Mouse (Mus musculus): Measurements from ENCODE around the gene Ackr2. TPM values are rescaled to one million over a fixed set of nuclear protein-coding genes. Genes with fewer than 3 reads are reported as not detected.

Gene Ackr2
- 0.28 and 0.89 TPM in 2 replicates for polyA plus RNA-seq (2014; fragmentation: Nextera tagmentation; extraction: Ambion mirVana)

DNA sequence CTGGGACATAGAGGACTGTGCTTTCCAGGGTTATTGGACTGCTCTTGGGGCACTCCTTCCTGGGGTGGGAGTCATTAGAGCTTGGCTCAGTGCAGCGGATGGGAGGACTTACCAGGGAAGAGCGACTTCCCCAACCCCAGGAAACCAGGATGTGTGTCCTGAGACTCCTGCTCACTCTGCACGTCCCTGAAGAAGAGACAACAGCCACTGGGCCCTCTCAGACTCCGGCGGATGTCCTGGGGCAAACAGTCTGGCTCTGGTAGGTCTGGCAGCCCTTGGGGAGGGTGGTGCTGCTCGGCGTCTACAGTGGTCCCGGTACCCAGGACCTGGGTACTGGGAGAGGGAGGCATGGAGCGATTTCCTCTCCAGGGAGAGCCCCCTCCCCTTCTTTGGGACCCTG is at the start of gene Ackr2:
TSS of gene Ackr2 (plus strand) at position 111 of the 400 bp plus-strand sequence.
- 73% methylated on average over 6 of the region's 9 CpGs for WGBS
- H3K4me3 ChIP-seq (ENCODE audit: low read depth, low read length): no peak within 1 kb of the TSS
- ATAC-seq (ENCODE audit: low read depth) (no peak), DNase-seq (ENCODE audit: low spot score) (no peak)
- H3K27ac ChIP-seq (replicated peaks; ENCODE audit: low read depth, low read length): no peak within 1 kb of the TSS
- H3K4me2 ChIP-seq (ENCODE audit: low read depth, low read length): no peak within 1 kb of the TSS
- no peaks in the 10 kb centered on the region for H3K27me3 ChIP-seq (replicated peaks; ENCODE audit: control insufficient read depth, insufficient read depth, low read length)
- H3K9me3 ChIP-seq (ENCODE audit: control insufficient read depth, low read length): no peaks in the 10 kb centered on the region
- H3K36me3 ChIP-seq (ENCODE audit: control insufficient read depth, insufficient read depth, low read length): no peaks in the 10 kb centered on the region
- H3K4me1 ChIP-seq (ENCODE audit: control insufficient read depth, insufficient read depth, low read length): no peaks in the 10 kb centered on the region
- H3K9ac ChIP-seq (ENCODE audit: low read depth, low read length): no peak within 1 kb of the TSS

DNA sequence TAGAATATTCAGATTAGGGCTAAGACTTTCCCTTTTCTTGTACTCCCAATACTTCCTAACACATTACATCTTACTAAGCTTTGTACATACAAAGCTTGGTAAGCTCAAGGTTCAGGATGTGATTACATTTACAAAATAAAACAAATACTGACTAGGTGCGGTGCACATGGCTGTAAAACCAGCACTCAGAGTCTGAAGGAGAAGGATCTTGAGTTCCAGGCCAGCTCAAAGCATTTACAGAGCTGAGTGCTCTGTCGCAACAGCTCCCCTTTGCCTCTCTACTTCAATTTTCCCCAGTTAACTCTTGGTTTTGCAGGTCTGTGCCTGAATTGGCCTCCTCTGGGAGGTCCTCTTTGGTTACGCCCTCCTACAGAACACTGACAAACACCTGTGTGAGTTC is 43.9 kb upstream of the Ackr2 start:
- Histone ChIP-seq H3K4me1 (ENCODE audit: control insufficient read depth, insufficient read depth, low read length) (0 out of 2 replicates have a peak, but pooled peaks cover 6% of the 10 kb centered on the region), H3K9ac (ENCODE audit: low read depth, low read length) (no peak overlapping the region), H3K4me2 (ENCODE audit: low read depth, low read length) (no peak overlapping the region), H3K4me3 (ENCODE audit: low read depth, low read length) (no peak overlapping the region), H3K36me3 (ENCODE audit: control insufficient read depth, insufficient read depth, low read length) (peaks cover 22% of the 10 kb centered on the region), H3K27ac (replicated peaks; ENCODE audit: low read depth, low read length) (no peak overlapping the region), H3K27me3 (replicated peaks; ENCODE audit: control insufficient read depth, insufficient read depth, low read length) (no peaks in the 10 kb centered on the region), H3K9me3 (ENCODE audit: control insufficient read depth, low read length) (no peaks in the 10 kb centered on the region)
- ATAC-seq (ENCODE audit: low read depth) (no peak), DNase-seq (ENCODE audit: low spot score) (no peak)
- WGBS: 87% methylated on average over 3 of the region's 3 CpGs

DNA sequence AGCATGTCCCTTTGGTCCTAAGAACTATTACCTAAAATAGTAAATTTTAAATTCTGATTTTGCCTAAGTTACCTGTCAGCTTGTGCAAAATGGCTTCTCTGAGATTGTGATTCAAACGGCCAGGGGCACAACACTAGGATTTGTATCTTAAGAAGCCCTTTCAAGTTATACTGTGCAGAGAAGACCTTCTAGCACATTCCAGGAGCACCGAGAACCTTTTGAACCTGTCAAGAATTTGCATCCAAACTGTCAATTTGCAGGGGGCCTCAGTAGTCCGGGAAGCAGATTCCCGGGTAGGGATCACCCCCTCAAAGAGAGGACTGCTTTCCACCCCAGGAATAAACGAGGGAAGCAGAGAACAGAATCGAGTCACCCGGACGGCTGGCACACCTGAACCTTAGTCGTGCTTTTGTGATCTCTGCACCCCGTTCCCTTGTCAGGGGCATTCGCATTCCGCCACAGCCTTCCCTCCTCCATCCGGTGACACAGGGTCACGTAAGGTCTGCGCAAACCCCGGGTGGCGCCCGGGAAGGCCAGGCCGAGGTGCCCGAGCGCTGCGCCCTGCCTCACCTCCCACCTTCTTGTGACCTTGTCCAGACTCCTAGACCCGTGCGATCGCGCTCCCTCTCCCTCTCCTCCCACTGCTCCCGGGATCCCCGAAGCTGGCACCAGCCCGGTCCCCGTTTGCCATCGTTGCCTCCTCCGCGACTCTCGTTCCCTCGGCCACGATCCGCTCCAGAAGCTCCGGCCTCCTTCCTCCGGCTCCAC is 41.3 kb upstream of the Ackr2 start:
- peak overlapping the region; percentile 91 for H3K4me2 ChIP-seq (ENCODE audit: low read depth, low read length)
- H3K36me3 ChIP-seq (ENCODE audit: control insufficient read depth, insufficient read depth, low read length): peaks cover 3% of the 10 kb centered on the region; the same call in 1 of the 2 replicates
- H3K4me3 ChIP-seq (ENCODE audit: low read depth, low read length): peak overlapping the region; percentile 89
- H3K4me1 ChIP-seq (ENCODE audit: control insufficient read depth, insufficient read depth, low read length): 0 out of 2 replicates have a peak, but pooled peaks cover 6% of the 10 kb centered on the region
- H3K27me3 ChIP-seq (replicated peaks; ENCODE audit: control insufficient read depth, insufficient read depth, low read length): no peaks in the 10 kb centered on the region
- WGBS: 1% methylated on average over 25 of the region's 39 CpGs
- H3K9me3 ChIP-seq (ENCODE audit: control insufficient read depth, low read length): no peaks in the 10 kb centered on the region
- H3K27ac ChIP-seq (replicated peaks; ENCODE audit: low read depth, low read length): peak overlapping the region; percentile 96
- DNase-seq (ENCODE audit: low spot score) (no peak), ATAC-seq (ENCODE audit: low read depth) (no peak; the same call in none of the 2 replicates)
- peak overlapping the region; percentile 90 for H3K9ac ChIP-seq (ENCODE audit: low read depth, low read length)

DNA sequence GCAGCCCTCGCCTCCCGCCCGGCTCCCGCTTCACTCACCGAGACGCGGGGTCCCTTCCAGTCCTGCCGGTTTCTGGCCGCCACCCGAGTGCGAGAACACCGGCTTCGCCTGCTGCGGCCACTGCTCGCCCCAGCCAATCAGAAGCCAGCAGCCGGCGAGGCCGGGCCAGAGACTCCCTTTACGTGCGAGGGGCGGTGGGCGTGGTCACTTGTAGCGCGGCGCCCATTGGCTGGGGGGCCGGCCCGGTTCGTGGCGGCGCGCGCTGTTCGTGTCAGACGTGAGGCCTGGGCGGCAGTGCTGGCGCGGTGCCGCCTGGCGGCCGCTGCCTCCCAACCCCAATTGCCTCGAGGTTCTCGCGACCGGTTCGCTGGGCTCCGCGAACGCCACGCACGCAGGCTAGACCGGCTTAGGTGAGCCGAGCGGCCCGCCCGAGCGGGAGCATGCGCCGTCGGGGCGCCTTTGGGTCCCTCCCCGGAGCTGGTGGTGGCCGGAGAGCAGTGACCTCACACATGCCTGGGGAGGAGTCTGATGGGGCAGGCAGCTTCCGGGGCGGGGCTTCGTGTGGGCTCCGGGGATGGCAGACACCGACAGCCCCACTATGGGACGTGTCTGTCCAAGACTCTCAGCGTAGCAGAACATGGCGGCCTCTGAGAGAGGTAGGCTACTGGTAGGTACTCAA is 40.5 kb upstream of the Ackr2 start:
- no peaks in the 10 kb centered on the region for H3K9me3 ChIP-seq (ENCODE audit: control insufficient read depth, low read length)
- 0 out of 2 replicates have a peak, but pooled peaks cover 6% of the 10 kb centered on the region for H3K4me1 ChIP-seq (ENCODE audit: control insufficient read depth, insufficient read depth, low read length)
- H3K27me3 ChIP-seq (replicated peaks; ENCODE audit: control insufficient read depth, insufficient read depth, low read length): no peaks in the 10 kb centered on the region
- peak overlapping the region; percentile 90 for H3K9ac ChIP-seq (ENCODE audit: low read depth, low read length)
- H3K4me2 ChIP-seq (ENCODE audit: low read depth, low read length): peak overlapping the region; percentile 91
- WGBS: 2% methylated on average over 50 of the region's 70 CpGs
- ATAC-seq (ENCODE audit: low read depth): peak; percentile 99
- no peaks in the 10 kb centered on the region for H3K36me3 ChIP-seq (ENCODE audit: control insufficient read depth, insufficient read depth, low read length)
- peak overlapping the region; percentile 96 for H3K27ac ChIP-seq (replicated peaks; ENCODE audit: low read depth, low read length)
- peak overlapping the region; percentile 89 for H3K4me3 ChIP-seq (ENCODE audit: low read depth, low read length)
- DNase-seq (ENCODE audit: low spot score): peak; percentile 98

GRCm38 (mm10) chr9:121858153-121858488 is 40.0 kb upstream of the Ackr2 start, which contains the start of gene Higd1a:
Gene Higd1a, minus strand, starts transcription at chr9:121858362.
- no peak for DNase-seq (ENCODE audit: low spot score)
- peak within 1 kb of the TSS; percentile 89 for H3K4me3 ChIP-seq (ENCODE audit: low read depth, low read length)
- no peak for ATAC-seq (ENCODE audit: low read depth)
- H3K27ac ChIP-seq (replicated peaks; ENCODE audit: low read depth, low read length): peak within 1 kb of the TSS; percentile 96
- whole genome bisulfite sequencing: 14% methylated on average over 6 of the region's 6 CpGs
- H3K9me3 ChIP-seq (ENCODE audit: control insufficient read depth, low read length): no peaks in the 10 kb centered on the region
- H3K27me3 ChIP-seq (replicated peaks; ENCODE audit: control insufficient read depth, insufficient read depth, low read length): no peaks in the 10 kb centered on the region
- no peaks in the 10 kb centered on the region for H3K36me3 ChIP-seq (ENCODE audit: control insufficient read depth, insufficient read depth, low read length)
- 0 out of 2 replicates have a peak, but pooled peaks cover 6% of the 10 kb centered on the region for H3K4me1 ChIP-seq (ENCODE audit: control insufficient read depth, insufficient read depth, low read length)
- H3K9ac ChIP-seq (ENCODE audit: low read depth, low read length): peak within 1 kb of the TSS; percentile 90
- peak within 1 kb of the TSS; percentile 91 for H3K4me2 ChIP-seq (ENCODE audit: low read depth, low read length)

DNA sequence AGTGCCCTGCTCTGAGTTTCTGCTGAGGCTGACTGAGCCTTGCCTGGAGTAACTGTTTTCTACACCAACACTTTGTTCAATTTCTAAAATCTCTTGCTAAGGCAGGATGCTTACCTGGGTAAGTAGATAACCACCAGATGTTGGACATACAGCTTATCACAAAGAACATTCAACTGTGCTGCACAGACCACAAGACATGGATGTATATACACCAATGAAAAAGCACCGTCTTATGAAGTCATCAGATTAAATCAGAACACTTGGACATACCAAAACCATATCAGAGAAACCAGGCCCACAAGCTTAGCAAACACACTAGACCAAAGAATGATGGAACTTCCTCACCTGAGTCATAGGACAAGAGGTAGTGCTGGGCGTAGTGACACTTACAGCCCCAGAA is 38.8 kb upstream of the Ackr2 start:
- ATAC-seq (ENCODE audit: low read depth) (no peak), DNase-seq (ENCODE audit: low spot score) (no peak)
- H3K4me3 ChIP-seq (ENCODE audit: low read depth, low read length): no peak overlapping the region
- 95% methylated on average over 2 of the region's 2 CpGs for WGBS
- no peaks in the 10 kb centered on the region for H3K27me3 ChIP-seq (replicated peaks; ENCODE audit: control insufficient read depth, insufficient read depth, low read length)
- no peak overlapping the region for H3K9ac ChIP-seq (ENCODE audit: low read depth, low read length)
- no peak overlapping the region for H3K4me2 ChIP-seq (ENCODE audit: low read depth, low read length)
- no peak overlapping the region for H3K27ac ChIP-seq (replicated peaks; ENCODE audit: low read depth, low read length)
- no peaks in the 10 kb centered on the region for H3K36me3 ChIP-seq (ENCODE audit: control insufficient read depth, insufficient read depth, low read length)
- 0 out of 2 replicates have a peak, but pooled peaks cover 6% of the 10 kb centered on the region for H3K4me1 ChIP-seq (ENCODE audit: control insufficient read depth, insufficient read depth, low read length)
- no peaks in the 10 kb centered on the region for H3K9me3 ChIP-seq (ENCODE audit: control insufficient read depth, low read length)

GRCm38 (mm10) chr9:121860921-121861320 is 37.2 kb upstream of the Ackr2 start:
- H3K9ac ChIP-seq (ENCODE audit: low read depth, low read length): no peak overlapping the region
- no peaks in the 10 kb centered on the region for H3K9me3 ChIP-seq (ENCODE audit: control insufficient read depth, low read length)
- no peak overlapping the region for H3K4me3 ChIP-seq (ENCODE audit: low read depth, low read length)
- WGBS: 89% methylated on average over 2 of the region's 2 CpGs
- no peak for ATAC-seq (ENCODE audit: low read depth)
- H3K27ac ChIP-seq (replicated peaks; ENCODE audit: low read depth, low read length): no peak overlapping the region
- H3K27me3 ChIP-seq (replicated peaks; ENCODE audit: control insufficient read depth, insufficient read depth, low read length): no peaks in the 10 kb centered on the region
- H3K4me2 ChIP-seq (ENCODE audit: low read depth, low read length): no peak overlapping the region
- no peaks in the 10 kb centered on the region for H3K36me3 ChIP-seq (ENCODE audit: control insufficient read depth, insufficient read depth, low read length)
- no peak for DNase-seq (ENCODE audit: low spot score)
- 0 out of 2 replicates have a peak, but pooled peaks cover 6% of the 10 kb centered on the region for H3K4me1 ChIP-seq (ENCODE audit: control insufficient read depth, insufficient read depth, low read length)

DNA sequence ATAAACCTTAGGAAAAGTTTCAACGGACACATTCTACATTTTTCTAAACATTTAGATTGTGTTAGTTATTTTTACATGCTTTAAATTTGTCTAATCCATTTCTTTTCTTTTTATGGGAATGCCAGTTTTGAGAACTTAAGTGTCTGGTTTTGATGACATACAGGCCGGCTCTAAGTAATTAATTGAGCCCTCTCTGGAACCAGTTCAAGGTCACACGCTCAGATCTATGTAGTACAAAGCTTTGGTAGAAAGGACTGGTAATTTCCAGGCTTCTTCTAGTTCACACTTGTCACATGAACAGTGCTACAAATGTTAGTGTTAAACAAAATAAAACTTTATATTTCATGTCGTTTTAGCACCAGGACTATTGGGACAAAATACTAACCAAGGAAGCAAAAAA is 33.3 kb upstream of the Ackr2 start:
- no peak overlapping the region for H3K27ac ChIP-seq (replicated peaks; ENCODE audit: low read depth, low read length)
- DNase-seq (ENCODE audit: low spot score): no peak

More for the DNA sequence above, 33.3 kb upstream of the Ackr2 start:
- no peaks in the 10 kb centered on the region for H3K9me3 ChIP-seq (ENCODE audit: control insufficient read depth, low read length)
- H3K9ac ChIP-seq (ENCODE audit: low read depth, low read length): no peak overlapping the region
- no peaks in the 10 kb centered on the region for H3K4me1 ChIP-seq (ENCODE audit: control insufficient read depth, insufficient read depth, low read length)
- H3K36me3 ChIP-seq (ENCODE audit: control insufficient read depth, insufficient read depth, low read length): no peaks in the 10 kb centered on the region
- no peak overlapping the region for H3K4me3 ChIP-seq (ENCODE audit: low read depth, low read length)
- WGBS: 59% methylated on average over 4 of the region's 4 CpGs
- H3K4me2 ChIP-seq (ENCODE audit: low read depth, low read length): no peak overlapping the region
- H3K27me3 ChIP-seq (replicated peaks; ENCODE audit: control insufficient read depth, insufficient read depth, low read length): no peaks in the 10 kb centered on the region
- no peak for ATAC-seq (ENCODE audit: low read depth)

All from embryonic facial prominence, embryonic 14.5 days (tissue).